Mouse (Mus musculus): ENCODE measurements around the gene Zfp64.

Zfp64 gene

DNA sequence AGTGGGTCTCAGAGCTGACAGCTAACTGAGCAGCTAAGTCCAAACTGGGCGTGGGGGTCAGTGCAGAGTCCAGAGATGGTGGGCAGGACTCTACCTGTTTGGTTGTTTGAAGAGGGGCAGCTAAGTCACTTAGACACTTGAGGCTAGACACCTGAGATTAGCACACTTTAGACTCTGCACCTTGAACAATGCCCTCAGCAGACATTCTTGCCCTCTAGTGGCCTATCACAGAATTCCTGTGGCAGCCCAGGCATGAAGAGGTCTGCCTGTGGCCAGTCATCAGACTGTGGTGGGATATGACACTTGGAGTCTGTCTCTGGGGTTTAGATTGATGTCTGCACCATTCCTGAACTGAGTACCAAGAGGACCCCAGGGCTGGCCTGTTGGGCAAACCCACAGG, 7.7 kb downstream of the Zfp64 start:
- DNase-seq, result peak; percentile 43

DNA sequence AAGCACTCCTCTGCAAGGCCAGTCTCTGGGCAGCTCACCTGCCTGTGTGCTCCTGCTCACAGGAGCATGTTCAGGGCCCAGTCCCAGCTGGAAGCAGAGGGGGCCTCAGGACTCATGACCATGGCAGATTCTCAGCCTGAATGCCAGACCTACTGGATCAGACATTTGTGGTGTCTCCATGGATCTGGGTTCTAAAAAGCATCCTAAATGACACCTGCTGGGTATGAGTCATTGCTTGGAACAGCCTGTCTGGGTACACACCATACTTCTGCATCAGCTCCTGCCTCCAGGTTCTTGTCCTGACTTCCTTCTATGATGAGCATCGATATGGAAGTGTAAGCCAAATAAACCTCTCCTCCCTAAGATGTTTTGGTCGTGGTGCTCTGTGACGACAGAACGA, 11.4 kb downstream of the Zfp64 start:
- DNase-seq, result no peak

DNA sequence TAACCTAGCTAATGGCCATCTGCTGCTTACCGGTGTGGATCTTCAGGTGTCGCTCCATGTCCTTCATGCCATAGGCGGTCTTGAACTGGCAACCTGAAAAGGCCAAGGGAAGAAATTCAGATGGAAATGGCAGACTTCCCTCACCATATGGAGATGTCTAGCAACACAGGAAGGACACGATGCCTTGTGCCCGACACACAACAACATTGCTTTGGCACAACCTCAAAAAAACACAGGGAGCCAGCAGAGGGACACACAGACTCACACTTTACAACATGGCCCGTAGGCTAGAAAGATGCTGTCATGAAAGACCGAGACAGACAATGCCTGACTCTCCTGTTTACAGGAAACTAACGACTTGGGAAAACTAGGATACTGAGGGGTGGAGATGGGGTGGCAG, 15.4 kb downstream of the Zfp64 start:
- DNase-seq, result no peak

DNA sequence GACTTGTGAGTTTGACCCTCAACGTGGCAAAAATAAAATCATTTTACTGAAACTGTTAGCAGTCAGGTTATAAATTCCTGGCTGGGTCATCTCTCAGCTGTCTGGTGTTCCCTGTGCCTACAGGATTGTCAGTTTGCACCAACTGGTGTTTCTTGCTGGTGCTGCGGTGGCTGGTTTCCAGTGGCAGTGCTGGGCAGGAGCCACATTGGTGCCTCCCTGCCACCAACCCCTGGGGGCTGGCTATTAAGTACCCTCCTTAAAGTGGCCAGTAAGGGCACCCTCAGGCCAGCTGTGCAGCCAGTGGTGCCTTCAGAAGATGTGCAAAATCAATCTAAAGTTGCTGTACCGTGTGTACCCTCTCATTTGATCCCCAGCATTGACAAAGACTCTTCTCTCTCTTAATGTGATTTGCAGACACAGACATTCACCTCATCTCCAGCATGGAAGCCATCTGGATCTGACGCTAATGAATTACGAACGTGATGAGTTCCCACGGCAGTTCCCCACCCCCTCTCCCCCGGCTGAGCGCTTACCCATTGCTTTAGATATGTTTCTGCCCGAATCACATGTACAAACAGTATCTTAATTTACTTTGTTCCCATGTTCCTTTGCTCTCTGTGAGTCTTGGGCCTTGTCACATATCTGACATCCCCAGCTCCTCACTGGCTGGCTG, 16.0 kb downstream of the Zfp64 start:
- no peak for DNase-seq

DNA sequence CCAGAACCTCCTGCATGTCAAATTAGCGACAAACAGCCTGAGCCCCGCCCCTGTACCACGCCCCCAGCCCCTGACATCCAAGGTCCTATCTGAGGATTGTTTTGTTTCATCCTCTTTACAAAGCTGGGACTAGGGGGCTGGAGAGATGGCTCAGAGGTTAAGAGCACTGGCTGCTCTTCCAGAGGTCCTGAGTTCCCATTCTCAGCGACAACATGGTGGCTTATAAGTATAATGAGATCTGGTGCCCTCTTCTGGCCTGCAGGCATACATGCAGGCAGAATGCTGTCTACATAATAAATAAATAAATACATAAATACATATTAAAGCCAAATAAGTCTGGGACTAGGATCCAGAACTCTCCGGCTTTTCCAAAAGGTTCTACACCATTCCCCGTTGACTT, 18.5 kb downstream of the Zfp64 start:
- DNase-seq, result no peak

DNA sequence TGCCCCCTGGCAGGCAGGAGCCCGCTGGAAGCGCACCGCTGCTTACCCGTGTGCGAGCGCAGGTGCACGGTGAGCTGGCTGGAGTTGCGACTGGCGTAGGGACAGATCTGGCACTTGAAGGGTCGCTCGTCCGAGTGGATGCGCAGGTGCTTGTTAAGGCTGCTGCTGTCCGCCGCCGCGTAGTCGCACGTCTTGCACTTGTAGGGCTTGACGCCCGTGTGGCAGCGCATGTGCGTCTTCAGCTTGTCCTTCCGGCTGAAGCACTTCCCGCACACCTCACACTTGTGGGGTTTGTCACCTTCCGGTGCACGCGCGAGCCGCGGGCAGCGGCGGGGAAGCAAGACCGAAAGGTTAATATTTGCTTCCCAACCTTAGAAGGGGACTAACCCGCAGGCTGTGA, 20.2 kb downstream of the Zfp64 start:
- no peak for DNase-seq

DNA sequence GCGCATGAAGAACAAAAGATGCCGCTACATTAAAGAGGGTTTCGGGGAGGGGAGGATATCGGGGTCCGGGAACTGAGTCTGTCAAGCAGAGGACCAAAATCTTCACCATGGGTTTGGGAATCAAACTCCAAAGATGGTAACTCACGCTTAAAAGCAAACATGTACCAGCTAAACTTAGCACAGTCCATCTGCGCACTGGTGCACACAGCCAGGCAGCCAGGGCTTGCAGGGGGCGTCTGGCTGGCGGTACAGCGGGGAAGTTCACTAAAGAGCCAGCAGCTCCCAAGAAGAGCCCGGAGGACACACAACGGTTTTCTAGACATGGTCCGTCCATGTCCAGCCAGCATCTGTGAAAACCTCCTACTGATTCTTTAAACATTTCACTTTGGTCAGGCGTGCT, 23.7 kb downstream of the Zfp64 start:
- no peak for DNase-seq

DNA sequence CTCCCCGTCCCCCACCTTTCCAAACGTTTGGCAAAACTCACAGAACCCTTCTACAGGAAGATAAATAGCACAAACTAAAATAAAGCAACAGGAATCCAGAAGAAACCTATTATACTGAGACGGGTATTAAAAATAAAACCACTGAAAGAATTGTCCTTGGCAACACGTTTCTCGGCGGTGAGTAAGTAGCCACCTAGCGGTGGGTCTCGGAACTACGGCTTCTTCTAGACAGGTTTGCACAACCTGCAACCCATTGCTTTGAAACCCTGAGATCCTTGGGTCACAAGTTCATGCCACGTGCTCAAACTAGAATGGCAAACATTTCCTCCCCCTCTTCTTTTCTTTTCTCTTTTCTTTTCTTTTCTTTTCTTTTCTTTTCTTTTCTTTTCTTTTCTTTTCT, 25.7 kb downstream of the Zfp64 start:
- DNase-seq, result peak; percentile 77

DNA sequence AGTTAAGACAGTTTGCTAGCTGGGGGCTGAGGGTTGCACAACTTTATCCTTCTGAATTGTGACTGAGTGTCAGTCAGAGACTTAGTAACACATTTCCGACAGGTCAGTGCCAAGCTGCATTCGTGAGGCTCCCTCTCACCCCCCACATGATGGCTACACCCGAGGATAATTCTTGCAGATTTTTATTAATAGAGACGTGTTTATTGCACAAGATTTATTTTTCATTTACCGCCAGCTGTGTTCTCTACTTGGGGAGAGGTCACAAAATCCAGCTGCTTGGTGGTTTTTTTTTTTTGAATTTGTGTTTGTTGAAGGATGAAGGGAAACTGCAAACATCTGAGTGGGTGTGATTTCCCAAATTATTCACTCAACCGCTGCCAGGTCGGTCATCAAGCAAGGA, 28.0 kb downstream of the Zfp64 start:
- DNase-seq, result no peak

DNA sequence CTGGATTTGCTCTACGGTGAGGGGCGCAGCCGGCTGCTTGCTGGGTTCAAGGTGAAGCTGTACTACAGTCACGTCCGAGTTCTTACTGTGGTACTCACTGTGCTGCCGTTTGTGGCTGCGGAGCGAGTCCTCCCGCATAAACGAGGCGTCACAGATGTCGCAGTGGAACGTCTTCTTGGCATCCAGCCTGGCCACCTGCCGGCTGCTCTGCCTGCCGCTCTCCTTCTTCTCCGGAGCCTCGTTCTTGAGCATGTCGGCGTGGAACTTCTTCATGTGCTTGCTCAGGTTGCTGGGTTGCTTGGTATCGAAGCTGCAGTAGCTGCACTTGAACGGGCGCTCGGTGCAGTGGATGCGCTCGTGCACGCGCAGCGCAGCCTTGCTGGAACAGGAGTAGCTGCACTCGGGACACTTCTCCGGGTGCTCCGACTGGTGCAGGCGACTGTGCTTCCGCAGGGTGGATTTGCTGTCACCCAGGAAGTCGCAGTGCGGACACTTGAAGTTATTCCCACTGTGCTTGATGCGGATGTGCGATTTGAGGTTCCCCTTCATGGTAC, 29.1 kb downstream of the Zfp64 start:
- no peak for DNase-seq

DNA sequence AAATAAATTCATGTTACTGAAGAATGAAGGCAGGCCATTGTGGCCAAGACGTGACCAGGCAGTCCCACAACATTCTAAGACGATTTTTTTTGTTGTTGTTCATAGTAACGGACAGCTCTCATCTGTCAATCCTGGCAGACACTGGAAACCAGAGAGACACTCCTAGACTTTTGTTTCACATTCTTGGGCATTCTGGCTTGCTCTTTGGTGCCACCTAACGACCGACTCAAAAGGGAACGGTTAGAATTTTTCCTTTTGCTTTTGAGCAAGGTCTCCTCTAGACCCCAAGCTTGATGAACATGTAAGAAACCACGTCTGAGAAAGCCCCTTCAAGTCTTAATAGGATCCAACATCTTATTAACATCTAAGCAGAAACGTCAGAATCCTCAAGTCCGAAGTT, 31.7 kb downstream of the Zfp64 start:
- peak; percentile 45 for DNase-seq

DNA sequence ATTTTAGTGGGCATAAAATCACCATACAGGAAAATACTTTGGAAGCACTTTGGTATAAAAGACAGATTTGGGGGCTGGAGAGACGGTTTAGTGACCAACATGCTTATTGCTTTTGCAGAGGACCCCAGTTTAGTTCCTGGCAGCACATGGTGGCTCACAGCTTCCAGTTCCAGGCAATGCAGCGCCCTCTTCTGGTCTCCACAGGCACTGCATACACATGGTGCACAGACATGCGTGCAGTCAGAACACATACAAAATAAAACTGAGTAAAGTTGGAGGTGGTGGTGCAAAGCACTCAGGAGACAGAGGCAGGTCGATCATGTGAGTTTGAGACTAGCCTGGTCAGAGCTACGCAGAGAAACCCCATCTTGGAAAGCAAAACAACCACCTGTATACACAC, 32.9 kb downstream of the Zfp64 start:
- DNase-seq, result no peak

DNA sequence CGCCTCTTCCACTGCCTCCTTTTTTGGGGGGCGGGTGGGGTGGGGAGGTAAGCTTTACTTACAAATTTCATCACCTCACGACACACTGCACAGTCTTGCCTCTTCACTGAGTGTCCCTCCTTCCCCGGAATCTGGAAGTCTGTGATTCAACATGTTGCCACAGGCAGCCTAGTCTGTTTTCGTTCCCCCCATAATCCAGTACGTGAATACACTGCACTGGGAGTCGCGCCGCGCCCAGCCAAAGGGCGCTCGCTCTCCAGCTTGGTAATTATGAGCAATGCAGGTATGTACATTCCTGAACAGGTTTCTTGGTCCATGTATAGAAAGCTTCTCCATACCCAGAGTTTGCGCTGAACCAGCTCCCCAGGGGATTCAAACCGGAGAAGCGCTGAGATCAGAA, 35.4 kb downstream of the Zfp64 start:
- no peak for DNase-seq

DNA sequence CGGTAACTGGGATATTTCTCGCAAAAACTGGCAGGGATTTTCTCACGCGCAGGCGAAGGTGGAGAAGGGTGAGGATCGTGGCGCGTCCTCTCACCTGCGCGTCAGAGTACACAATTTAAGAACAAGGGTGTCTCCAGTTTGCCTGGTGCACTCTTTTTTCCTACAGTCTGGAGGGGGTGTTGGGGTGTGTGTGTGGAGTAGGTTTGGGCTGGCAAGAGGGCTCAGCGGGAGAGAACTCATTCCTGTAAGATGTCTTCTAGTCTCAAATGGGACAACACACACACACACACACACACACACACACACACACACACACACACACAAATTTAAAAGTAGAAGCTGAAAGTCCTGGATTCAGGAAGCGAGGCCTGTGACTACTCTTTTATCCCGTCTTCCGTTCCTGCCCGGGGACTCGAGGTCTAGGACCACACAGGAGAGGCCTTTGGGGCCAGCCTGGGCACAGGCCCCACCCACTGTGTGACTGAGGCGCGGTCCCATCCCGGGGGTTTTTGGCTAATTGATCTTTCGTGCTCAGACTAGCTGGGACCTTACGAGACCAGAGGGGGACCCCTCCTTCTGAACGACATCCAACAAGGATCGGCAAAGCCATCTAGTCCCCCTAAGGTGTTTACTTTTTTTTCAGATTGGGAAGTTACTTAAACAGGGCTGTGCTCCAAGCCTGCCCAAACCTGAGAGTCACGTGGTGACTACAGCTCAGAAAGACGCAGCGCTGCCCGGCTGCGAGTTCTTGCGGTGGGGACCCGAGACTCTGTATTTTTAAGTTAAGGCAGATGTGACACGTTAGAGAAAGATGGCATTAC, 42.3 kb downstream of the Zfp64 start:
- no peak for DNase-seq

DNA sequence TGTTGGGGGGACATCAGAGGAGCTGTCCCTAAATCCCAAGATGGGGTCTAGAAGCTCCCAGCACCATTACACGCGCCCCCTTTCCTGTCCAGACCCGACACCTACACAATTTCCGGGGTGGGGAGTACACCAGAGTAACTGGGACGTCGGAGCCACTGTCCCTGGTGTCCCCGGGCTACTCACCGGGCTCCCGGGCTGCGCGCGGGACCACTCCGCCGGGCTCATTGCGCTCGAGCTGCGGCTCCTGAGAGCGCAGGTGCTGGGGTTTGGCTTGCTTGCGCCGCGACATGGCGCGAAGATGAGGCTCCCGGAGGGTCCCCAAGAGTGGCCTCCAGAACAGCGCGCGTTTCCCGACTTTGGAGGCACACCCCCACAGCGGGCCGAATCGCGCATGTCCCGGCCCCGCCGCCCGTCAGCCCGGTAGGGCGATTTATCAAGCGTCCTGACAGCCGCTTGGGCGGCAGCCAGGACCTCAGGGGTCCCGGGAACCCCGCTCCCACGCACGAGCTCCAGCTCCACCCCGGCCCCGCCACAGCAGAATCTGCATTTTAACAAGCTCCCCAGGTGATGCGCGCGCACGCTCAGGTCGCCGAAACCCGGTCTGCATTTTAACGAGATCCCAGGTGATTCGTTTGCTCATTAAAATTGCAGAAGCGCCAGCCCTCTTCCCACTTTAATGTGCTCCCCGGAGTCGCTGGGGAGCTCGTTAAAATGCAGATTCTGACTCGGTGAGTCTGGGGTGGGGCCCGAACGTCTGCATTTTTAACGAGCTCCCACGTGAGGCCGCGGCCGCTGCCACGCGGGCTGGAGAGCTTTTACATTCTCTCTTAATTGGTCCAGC, 43.1 kb downstream of the Zfp64 start:
- DNase-seq, result peak; percentile 37

DNA sequence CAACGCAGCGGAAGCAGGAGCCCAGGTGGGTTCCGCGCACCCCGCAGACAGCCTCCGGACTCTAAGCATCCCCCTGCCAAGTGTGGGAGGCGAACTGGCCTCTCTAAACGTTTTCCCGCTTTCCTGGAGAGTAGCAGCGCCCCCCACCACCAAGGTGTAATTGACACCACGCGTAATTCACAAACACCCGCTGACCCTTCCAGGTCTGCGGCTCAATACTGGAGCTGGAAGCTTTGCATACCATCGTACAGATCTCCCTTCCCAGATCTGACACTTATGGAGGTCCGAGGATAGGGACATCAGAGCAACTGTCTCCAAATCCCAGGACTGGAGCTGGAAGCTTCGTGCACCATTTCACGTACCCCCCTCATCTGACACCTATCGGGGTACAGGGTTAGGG, 43.9 kb downstream of the Zfp64 start:
- DNase-seq, result no peak

DNA sequence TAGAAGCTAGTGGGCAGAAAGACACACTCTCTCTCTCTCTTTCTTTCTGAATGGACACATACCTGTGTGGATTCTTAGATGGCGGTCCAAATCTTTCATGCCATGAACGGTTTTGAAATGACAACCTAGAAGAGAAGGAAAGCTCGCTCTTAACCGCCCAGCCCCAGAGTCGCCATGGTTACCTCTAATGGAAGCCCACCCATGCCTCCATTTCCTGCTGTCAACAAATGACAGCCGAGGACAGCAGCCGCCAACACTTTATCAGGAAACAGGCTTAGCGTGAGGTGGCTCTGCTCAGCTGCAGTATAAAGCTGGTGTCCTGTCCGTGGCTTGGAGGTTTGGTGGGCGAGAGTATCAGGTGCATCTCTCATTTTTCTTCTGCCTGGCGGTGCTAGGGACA, 49.4 kb downstream of the Zfp64 start:
- DNase-seq, result no peak

DNA sequence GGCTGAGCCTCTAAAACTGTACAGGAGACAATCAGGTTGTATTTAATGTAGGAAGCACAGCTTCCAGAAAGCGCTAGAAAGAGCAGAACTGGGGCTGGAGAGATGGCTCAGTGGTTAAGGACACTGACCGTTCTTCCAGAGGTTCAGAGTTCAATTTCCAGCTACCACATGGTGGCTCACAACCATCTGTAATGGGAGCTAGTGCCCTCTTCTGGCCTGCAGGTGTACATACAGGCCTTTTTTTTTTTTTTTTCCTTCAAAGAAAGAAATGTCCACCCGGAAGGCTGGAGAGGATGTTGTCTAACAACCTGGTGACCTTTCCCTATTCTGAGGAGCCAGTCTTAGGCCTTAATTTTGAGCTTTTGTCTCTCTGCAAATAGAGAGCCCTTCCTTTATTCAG, 50.5 kb downstream of the Zfp64 start:
- DNase-seq, result no peak

DNA sequence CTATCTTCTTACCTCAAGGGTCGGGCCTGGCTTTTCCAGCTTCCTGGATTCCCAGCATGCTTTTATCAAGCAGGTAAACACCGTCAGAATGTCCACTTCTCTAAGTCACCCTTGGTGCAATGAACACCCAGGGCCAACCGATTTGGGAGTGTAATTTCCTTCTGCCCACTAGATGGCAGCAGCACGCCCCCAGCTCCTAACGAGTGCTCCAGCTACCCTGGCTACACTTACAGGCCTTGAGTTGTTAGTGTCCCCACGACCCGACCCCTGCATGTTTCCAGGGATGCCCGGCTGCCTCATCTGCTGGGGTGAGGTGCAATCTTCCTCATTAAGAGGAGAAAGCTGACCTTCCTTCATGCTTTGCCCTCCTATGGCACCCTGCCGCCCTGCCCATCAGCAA, 51.2 kb downstream of the Zfp64 start:
- peak; percentile 57 for DNase-seq

DNA sequence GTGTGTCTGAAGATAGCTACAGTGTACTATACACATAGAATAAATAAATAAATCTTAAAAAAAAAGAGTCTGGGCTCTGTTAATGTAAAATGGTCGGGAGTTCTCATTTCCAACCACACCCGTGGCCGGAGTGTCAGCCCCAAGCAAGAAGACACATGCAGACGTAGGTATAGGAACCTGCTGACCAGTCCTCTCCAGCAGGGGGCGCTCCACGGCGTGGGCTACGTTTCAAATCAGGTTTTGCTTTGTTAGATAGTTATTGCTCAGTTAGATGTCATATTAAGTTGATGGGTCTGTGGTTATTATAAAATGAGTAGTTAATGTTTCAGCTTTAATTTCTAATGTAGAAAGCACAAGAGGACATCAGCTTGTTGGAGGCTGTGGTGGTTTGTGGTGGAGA, 52.8 kb downstream of the Zfp64 start:
- DNase-seq, result peak; percentile 55

DNA sequence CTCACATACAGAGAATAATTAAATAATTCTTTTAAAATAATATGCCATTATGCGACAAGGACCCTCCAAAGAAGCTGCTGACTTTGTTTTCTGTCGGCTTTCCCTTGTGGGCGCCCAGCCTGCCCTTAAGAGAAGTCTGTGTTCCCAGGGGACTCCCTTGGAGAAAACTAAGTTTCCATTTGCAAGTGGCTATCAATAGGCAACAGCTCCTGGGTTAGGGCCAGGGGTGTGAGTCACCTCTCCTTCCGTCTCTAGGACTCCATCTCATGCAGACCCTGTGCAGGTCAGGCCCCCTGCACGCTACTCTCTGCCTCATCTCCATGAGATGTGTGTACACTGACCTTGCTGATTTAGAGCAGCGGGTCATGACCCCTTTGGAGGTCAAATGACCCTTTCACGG, 57.5 kb downstream of the Zfp64 start:
- no peak for DNase-seq

DNA sequence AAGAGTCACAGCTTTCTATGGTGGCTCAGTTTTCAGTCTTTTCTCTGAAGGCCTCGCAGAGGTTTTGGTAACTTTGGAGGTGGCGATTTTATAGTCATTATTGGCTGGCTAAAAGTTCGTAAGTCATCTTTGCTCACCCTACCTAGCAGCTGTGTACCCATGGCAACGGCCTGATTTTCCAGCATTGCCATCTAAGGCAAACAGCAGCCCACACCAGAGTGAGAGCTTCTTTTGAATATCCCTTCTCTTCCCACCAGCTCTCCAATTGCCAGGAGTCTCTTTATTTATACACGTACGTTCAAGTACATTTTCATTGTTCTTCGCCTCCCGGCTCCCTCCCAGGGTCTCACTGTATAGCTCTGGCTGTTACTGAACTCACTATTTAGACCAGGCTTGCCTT, 59.9 kb downstream of the Zfp64 start:
- no peak for DNase-seq

DNA sequence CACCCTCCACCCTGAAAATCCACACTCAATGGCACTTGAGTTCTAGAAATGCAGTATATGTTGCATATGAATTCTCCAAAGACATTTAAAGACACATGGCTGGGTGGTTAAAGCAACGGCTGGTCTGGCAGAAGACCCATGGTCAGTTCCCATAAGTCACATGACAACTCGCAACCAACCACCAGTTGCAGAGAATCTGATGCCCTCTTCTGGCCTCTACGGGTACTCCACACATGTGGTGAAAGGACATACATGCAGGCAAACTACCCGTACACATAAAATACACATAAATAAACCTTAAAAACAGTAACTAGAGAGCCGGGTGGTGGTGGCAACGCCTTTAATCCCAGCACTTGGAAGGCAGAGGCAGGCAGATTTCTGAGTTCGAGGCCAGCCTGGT, 60.6 kb downstream of the Zfp64 start:
- no peak for DNase-seq

DNA sequence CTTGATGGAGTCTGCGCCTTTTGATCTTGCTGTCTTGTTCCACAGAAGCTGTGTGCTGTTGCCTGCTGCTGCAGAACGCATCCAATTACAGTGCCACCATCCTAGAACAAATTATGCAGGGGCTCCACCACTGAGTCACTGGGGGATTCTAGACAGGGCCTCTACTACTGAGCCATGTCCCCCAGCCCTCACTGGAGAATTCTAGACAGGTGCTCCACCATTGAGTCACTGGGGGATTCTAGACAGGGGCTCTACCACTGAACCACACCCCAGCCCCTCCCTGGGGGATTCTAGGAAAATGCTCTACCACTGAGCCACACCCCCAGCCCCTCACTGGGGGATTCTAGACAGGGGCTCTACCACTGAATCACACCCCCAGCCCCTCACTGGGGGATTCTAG, 63.3 kb downstream of the Zfp64 start:
- DNase-seq, result no peak

Data from kidney, adult 18-20 months (tissue).